Mouse (Mus musculus): Measurements from ENCODE around the gene Fam78b. TPM values are rescaled to one million over a fixed set of nuclear protein-coding genes. Genes with fewer than 3 reads are reported as not detected.

Gene Fam78b
- polyA plus RNA-seq, 1 experiment, result not detected

DNA sequence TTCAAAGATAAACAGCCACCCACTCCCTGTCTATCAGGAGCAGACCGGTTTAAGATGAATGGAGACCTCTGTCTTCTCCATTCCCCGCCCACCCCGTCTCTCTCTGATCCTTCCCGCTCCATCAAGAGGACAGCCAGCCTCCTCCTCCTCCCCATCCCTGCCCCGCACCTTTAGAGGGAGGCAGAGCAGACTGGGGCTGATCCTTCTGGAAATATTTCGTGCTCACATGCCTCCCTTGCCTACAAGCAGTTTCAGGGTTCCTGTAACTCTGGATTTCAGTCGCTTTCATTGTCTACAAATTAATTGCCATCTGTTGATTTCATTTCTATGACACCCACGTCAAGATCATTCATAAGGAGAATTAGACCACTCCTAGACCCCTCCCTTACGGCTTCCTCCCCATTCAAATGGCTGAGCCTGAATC, 20.8 kb downstream of the Fam78b start:
- TF ChIP-seq GATA1 (IDR thresholded peaks at IDR 0.05; ENCODE audit: low read length), result no peak
- no peak overlapping the region for H3K4me3 ChIP-seq (replicated peaks)
- no peaks in the 10 kb centered on the region for H3K36me3 ChIP-seq (ENCODE audit: control insufficient read depth)
- no peaks in the 10 kb centered on the region for H3K27me3 ChIP-seq (ENCODE audit: control insufficient read depth)
- H3K4me1 ChIP-seq (ENCODE audit: control insufficient read depth), result no peaks in the 10 kb centered on the region
- H3K9me3 ChIP-seq (ENCODE audit: control insufficient read depth, low read length), result peaks cover 2% of the 10 kb centered on the region; the same call in 1 of the 2 replicates

DNA sequence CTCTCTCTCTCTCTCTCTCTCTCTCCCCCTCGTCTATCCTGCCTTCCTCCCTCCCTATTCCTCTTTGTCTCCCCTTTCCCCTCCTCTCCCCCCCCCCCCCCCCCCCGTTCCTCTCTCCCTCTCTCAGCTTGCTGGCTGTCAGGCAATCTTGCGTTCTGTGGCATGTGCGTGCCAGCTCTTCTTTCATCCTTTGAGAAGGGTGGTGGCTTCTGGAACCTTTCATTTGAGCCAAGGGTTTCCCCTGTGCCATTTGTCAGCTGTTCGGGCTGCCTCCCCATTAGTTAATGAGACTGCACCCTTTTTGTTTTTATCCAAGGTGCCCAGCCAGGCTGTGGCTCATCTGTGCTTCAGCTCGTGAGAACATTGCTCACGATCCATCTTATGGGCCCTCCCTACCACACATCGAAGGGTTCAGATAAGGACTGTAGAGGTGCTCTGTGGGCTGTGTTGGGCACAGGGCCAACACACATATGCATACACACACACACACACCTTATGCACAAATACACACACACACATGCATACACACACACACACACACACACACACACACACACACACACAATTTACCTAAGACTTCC, 21.4 kb downstream of the Fam78b start:
- H3K27me3 ChIP-seq (ENCODE audit: control insufficient read depth), result no peaks in the 10 kb centered on the region
- H3K4me1 ChIP-seq (ENCODE audit: control insufficient read depth), result no peaks in the 10 kb centered on the region
- peaks cover 5% of the 10 kb centered on the region for H3K9me3 ChIP-seq (ENCODE audit: control insufficient read depth, low read length)
- H3K4me3 ChIP-seq (replicated peaks), result no peak overlapping the region
- TF ChIP-seq GATA1 (IDR thresholded peaks at IDR 0.05; ENCODE audit: low read length) (no peak), TAL1 (IDR thresholded peaks at IDR 0.05; ENCODE audit: low read length) (no peak)
- no peaks in the 10 kb centered on the region for H3K36me3 ChIP-seq (ENCODE audit: control insufficient read depth)

- no peaks in the 10 kb centered on the region for H3K36me3 ChIP-seq (ENCODE audit: control insufficient read depth)
- H3K27me3 ChIP-seq (ENCODE audit: control insufficient read depth), result no peaks in the 10 kb centered on the region
- H3K4me1 ChIP-seq (ENCODE audit: control insufficient read depth), result no peaks in the 10 kb centered on the region
- peaks cover 10% of the 10 kb centered on the region for H3K9me3 ChIP-seq (ENCODE audit: control insufficient read depth, low read length)
- H3K4me3 ChIP-seq (replicated peaks), result no peak overlapping the region
- TF ChIP-seq GATA1 (IDR thresholded peaks at IDR 0.05; ENCODE audit: low read length) (no peak), TAL1 (IDR thresholded peaks at IDR 0.05; ENCODE audit: low read length) (no peak)
Measured at GRCm38 (mm10) chr1:167023794-167024193, 22.6 kb downstream of the Fam78b start.

GRCm38 (mm10) chr1:167024961-167025360, 23.7 kb downstream of the Fam78b start:
- H3K9me3 ChIP-seq (ENCODE audit: control insufficient read depth, low read length), result peaks cover 10% of the 10 kb centered on the region

GRCm38 (mm10) chr1:167032046-167032648, 30.9 kb downstream of the Fam78b start:
- Histone ChIP-seq H3K36me3 (ENCODE audit: control insufficient read depth) (no peaks in the 10 kb centered on the region), H3K27me3 (ENCODE audit: control insufficient read depth) (no peaks in the 10 kb centered on the region), H3K4me1 (ENCODE audit: control insufficient read depth) (no peaks in the 10 kb centered on the region), H3K9me3 (ENCODE audit: control insufficient read depth, low read length) (peaks cover 8% of the 10 kb centered on the region), H3K4me3 (replicated peaks) (no peak overlapping the region)
- TF ChIP-seq TAL1 (IDR thresholded peaks at IDR 0.05; ENCODE audit: low read length), result no peak
- TF ChIP-seq GATA1 (IDR thresholded peaks at IDR 0.05; ENCODE audit: low read length), result no peak

More at GRCm38 (mm10) chr1:167024961-167025360, 23.7 kb downstream of the Fam78b start:
- Histone ChIP-seq H3K4me1 (ENCODE audit: control insufficient read depth) (no peaks in the 10 kb centered on the region), H3K36me3 (ENCODE audit: control insufficient read depth) (no peaks in the 10 kb centered on the region), H3K27me3 (ENCODE audit: control insufficient read depth) (no peaks in the 10 kb centered on the region), H3K4me3 (replicated peaks) (no peak overlapping the region)
- TF ChIP-seq TAL1 (IDR thresholded peaks at IDR 0.05; ENCODE audit: low read length), result no peak
- no peak for TF ChIP-seq GATA1 (IDR thresholded peaks at IDR 0.05; ENCODE audit: low read length)

GRCm38 (mm10) chr1:167034435-167034834, 33.2 kb downstream of the Fam78b start:
- H3K27me3 ChIP-seq (ENCODE audit: control insufficient read depth), result no peaks in the 10 kb centered on the region
- H3K4me3 ChIP-seq (replicated peaks), result no peak overlapping the region
- no peaks in the 10 kb centered on the region for H3K9me3 ChIP-seq (ENCODE audit: control insufficient read depth, low read length)
- no peaks in the 10 kb centered on the region for H3K4me1 ChIP-seq (ENCODE audit: control insufficient read depth)
- H3K36me3 ChIP-seq (ENCODE audit: control insufficient read depth), result no peaks in the 10 kb centered on the region
- TF ChIP-seq GATA1 (IDR thresholded peaks at IDR 0.05; ENCODE audit: low read length), result no peak
- no peak for TF ChIP-seq TAL1 (IDR thresholded peaks at IDR 0.05; ENCODE audit: low read length)

- Histone ChIP-seq H3K4me3 (replicated peaks) (no peak overlapping the region), H3K4me1 (ENCODE audit: control insufficient read depth) (no peaks in the 10 kb centered on the region), H3K9me3 (ENCODE audit: control insufficient read depth, low read length) (no peaks in the 10 kb centered on the region), H3K27me3 (ENCODE audit: control insufficient read depth) (no peaks in the 10 kb centered on the region), H3K36me3 (ENCODE audit: control insufficient read depth) (no peaks in the 10 kb centered on the region)
- TF ChIP-seq TAL1 (IDR thresholded peaks at IDR 0.05; ENCODE audit: low read length) (no peak), GATA1 (IDR thresholded peaks at IDR 0.05; ENCODE audit: low read length) (no peak)
Measured at GRCm38 (mm10) chr1:167042558-167042957, 41.3 kb downstream of the Fam78b start.

DNA sequence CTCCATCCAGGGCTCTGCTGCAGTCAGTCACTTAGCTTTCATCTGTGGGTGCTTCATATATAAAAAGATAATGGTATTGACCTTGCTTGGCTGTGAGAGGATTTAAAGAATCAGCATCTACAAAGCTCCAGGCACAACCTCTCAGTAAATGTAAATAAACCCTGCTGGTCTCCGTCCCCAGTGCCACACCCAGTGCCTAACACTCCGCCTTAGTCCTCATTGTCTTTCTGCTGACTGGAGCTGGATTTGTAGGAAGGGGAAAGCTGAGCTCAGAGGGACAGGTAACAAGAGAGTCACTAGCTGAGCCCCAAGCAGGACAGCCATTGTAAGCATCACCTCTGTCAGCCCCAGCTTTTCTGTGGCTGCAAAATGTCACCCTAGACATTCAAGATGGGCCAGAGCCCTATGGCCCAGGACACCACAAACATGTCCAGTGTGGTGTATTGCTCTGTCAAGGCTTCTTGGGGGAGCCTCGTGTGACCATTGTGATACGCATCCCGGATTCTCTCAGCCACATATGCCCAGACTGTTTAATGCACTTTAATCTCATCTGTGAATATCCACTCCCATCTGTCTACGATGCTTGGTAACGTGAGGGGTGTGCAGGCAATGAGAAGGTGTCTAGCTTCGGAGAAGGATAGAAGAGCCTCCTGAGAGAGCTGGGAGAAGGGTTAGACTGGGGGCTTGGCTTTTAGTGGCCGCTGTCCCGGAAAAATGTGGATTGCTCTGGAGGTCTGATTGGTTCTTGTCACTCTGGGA, 45.1 kb downstream of the Fam78b start:
- no peaks in the 10 kb centered on the region for H3K4me1 ChIP-seq (ENCODE audit: control insufficient read depth)
- no peaks in the 10 kb centered on the region for H3K9me3 ChIP-seq (ENCODE audit: control insufficient read depth, low read length)
- TF ChIP-seq GATA1 (IDR thresholded peaks at IDR 0.05; ENCODE audit: low read length), result no peak
- TF ChIP-seq TAL1 (IDR thresholded peaks at IDR 0.05; ENCODE audit: low read length), result no peak
- H3K27me3 ChIP-seq (ENCODE audit: control insufficient read depth), result no peaks in the 10 kb centered on the region
- H3K36me3 ChIP-seq (ENCODE audit: control insufficient read depth), result no peaks in the 10 kb centered on the region
- H3K4me3 ChIP-seq (replicated peaks), result no peak overlapping the region

DNA sequence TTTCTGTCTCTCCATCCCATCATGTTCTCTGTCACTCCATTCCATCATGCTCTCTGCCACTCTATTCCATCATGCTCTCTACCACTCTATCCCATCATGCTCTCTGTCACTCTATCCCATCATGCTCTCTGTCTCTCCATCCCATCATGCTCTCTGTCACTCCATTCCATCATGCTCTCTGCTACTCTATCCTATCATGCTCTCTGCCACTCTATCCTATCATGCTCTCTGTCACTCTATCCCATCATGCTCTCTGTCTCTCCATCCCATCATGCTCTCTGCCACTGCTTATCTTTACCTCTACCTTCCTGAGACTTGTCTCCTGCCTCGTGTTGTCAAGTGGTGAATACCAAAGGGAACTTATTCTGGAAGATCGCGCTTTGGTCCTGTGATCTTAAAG, 49.6 kb downstream of the Fam78b start:
- H3K36me3 ChIP-seq (ENCODE audit: control insufficient read depth), result no peaks in the 10 kb centered on the region
- no peaks in the 10 kb centered on the region for H3K9me3 ChIP-seq (ENCODE audit: control insufficient read depth, low read length)
- H3K27me3 ChIP-seq (ENCODE audit: control insufficient read depth), result no peaks in the 10 kb centered on the region
- no peak overlapping the region for H3K4me3 ChIP-seq (replicated peaks)
- TF ChIP-seq TAL1 (IDR thresholded peaks at IDR 0.05; ENCODE audit: low read length) (no peak), GATA1 (IDR thresholded peaks at IDR 0.05; ENCODE audit: low read length) (no peak)
- H3K4me1 ChIP-seq (ENCODE audit: control insufficient read depth), result no peaks in the 10 kb centered on the region

All from erythroblast, embryonic 14.5 days (primary cell).